Mouse (Mus musculus) intestine, embryonic 14.5 days (tissue): ENCODE data around the gene Zfp57. TPM values are rescaled to one million over a fixed set of nuclear protein-coding genes. Genes with fewer than 3 reads are reported as not detected.
A peak's percentile ranks its signal among the peaks of the same experiment; 100 is the strongest.
"Not testable (repeated sequence)": the region's sequence is repeated elsewhere in the genome, so short reads cannot be mapped to it uniquely, and the experiment has no call there.

Source experiments
- ATAC-seq: fragments of 200-750 bp; cut with Nextera tagmentation; replicated peaks from 2 replicates; pipeline ENCODE4 v1.8.0; 2017; ENCODE audit warnings: low read depth, moderate number of reproducible peaks, moderate TSS enrichment, moderate library complexity; ENCODE audit not compliant: low FRiP score, low TSS enrichment
- DNase-seq: peaks from one replicate; pipeline ENCODE4 v3.0.0-alpha.2; 2018; ENCODE audit warnings: low spot score
- H3K27ac ChIP-seq: fragments of 300-500 bp; sonication (generic); 2 replicates; pipeline ENCODE4 v1.5.1; 2014; ENCODE audit warnings: low read depth, mild to moderate bottlenecking, control low read depth
- H3K27me3 ChIP-seq: fragments of 300-500 bp; sonication (generic); replicated peaks from 2 replicates; pipeline ENCODE4 v1.6.1; 2014; ENCODE audit warnings: low read length, control low read depth; ENCODE audit not compliant: control insufficient read depth, insufficient read depth
- H3K36me3 ChIP-seq: fragments of 300-500 bp; sonication (generic); 2 replicates; pipeline ENCODE4 v1.6.1; 2014; ENCODE audit warnings: low read length, control low read depth; ENCODE audit not compliant: control insufficient read depth, insufficient read depth
- H3K4me1 ChIP-seq: fragments of 300-500 bp; sonication (generic); replicated peaks from 2 replicates; pipeline ENCODE4 v1.6.1; 2014; ENCODE audit warnings: low read length, control low read depth, mixed read lengths; ENCODE audit not compliant: control insufficient read depth, insufficient read depth
- H3K4me2 ChIP-seq: fragments of 300-500 bp; sonication (generic); 2 replicates; pipeline ENCODE4 v1.6.1; 2014; ENCODE audit warnings: low read length
- H3K4me3 ChIP-seq: fragments of 300-500 bp; sonication (generic); 2 replicates; pipeline ENCODE4 v1.5.1; 2014; ENCODE audit warnings: low read depth, low read length, control low read depth, mixed read lengths
- H3K9ac ChIP-seq: fragments of 300-500 bp; sonication (generic); 2 replicates; pipeline ENCODE4 v1.6.1; 2014; ENCODE audit warnings: mild to moderate bottlenecking, low read length
- H3K9me3 ChIP-seq: fragments of 300-500 bp; sonication (generic); 2 replicates; pipeline ENCODE4 v1.6.1; 2016; ENCODE audit warnings: low read length, control low read depth; ENCODE audit not compliant: control insufficient read depth
- WGBS: fragments of 180-500 bp; shearing (Covaris S2); extraction: QIAGEN DNeasy Blood & Tissue Kit; methylation state at CpG from one replicate; pipeline ENCODE4 v1.1.7; 2014; 5-methylcytosine and 5-hydroxymethylcytosine counted together
- polyA plus RNA-seq: library from polyadenylated mRNA; unstranded; fragments of >200 nt; fragmentation: Nextera tagmentation; extraction: Ambion mirVana; gene quantifications from 2 replicates; pipeline ENCODE4 v1.2.1, GENCODE M21; 2014

Gene Zfp57
- polyA plus RNA-seq, 1 experiment from 2014 or later = 78.3 TPM

- not testable (repeated sequence) for ATAC-seq, H3K4me3 ChIP-seq, DNase-seq, H3K4me2 ChIP-seq, H3K4me1 ChIP-seq, H3K27ac ChIP-seq, H3K36me3 ChIP-seq, H3K9ac ChIP-seq, H3K9me3 ChIP-seq
- WGBS = 91% methylated on average over 5 of the region's 6 CpGs
- H3K27me3 ChIP-seq = peaks cover 32% of the 10 kb centered on the region
Measured at GRCm38 (mm10) chr17:36990630-36991029, 10.3 kb upstream of the Zfp57 start.

GRCm38 (mm10) chr17:36992336-36993104 is 8.4 kb upstream of the Zfp57 start:
- DNase-seq (no peak), ATAC-seq (no peak)
- H3K4me2 ChIP-seq = no peak overlapping the region
- H3K36me3 ChIP-seq = no peaks in the 10 kb centered on the region
- no peak overlapping the region for H3K27ac ChIP-seq
- 73% methylated on average over 3 of the region's 3 CpGs for WGBS
- H3K4me3 ChIP-seq = no peak overlapping the region
- peaks cover 28% of the 10 kb centered on the region for H3K27me3 ChIP-seq
- no peaks in the 10 kb centered on the region for H3K9me3 ChIP-seq
- H3K4me1 ChIP-seq = no peaks in the 10 kb centered on the region
- no peak overlapping the region for H3K9ac ChIP-seq

GRCm38 (mm10) chr17:36993770-36994325 is 7.1 kb upstream of the Zfp57 start:
- no peaks in the 10 kb centered on the region for H3K9me3 ChIP-seq
- H3K4me3 ChIP-seq = no peak overlapping the region
- H3K4me2 ChIP-seq = no peak overlapping the region
- no peak overlapping the region for H3K27ac ChIP-seq
- no peaks in the 10 kb centered on the region for H3K36me3 ChIP-seq
- peaks cover 15% of the 10 kb centered on the region for H3K27me3 ChIP-seq
- H3K4me1 ChIP-seq = no peaks in the 10 kb centered on the region
- H3K9ac ChIP-seq = no peak overlapping the region
- ATAC-seq = no peak
- no peak for DNase-seq
- WGBS = 90% methylated on average over 4 of the region's 4 CpGs

GRCm38 (mm10) chr17:36994528-36994927 is 6.4 kb upstream of the Zfp57 start:
- peaks cover 8% of the 10 kb centered on the region for H3K27me3 ChIP-seq
- H3K9me3 ChIP-seq = no peaks in the 10 kb centered on the region
- 78% methylated on average over 2 of the region's 2 CpGs for WGBS
- H3K36me3 ChIP-seq = no peaks in the 10 kb centered on the region
- ATAC-seq = no peak
- H3K4me3 ChIP-seq = no peak overlapping the region
- H3K9ac ChIP-seq = no peak overlapping the region
- no peak overlapping the region for H3K4me2 ChIP-seq
- no peak for DNase-seq
- no peak overlapping the region for H3K27ac ChIP-seq
- H3K4me1 ChIP-seq = no peaks in the 10 kb centered on the region

GRCm38 (mm10) chr17:36995448-36995847 is 5.5 kb upstream of the Zfp57 start:
- Histone ChIP-seq H3K9ac (no peak overlapping the region), H3K4me1 (no peaks in the 10 kb centered on the region), H3K4me2 (no peak overlapping the region), H3K36me3 (no peaks in the 10 kb centered on the region), H3K27ac (no peak overlapping the region), H3K4me3 (no peak overlapping the region), H3K9me3 (no peaks in the 10 kb centered on the region), H3K27me3 (0 out of 2 replicates have a peak, but pooled peaks cover 5% of the 10 kb centered on the region)
- DNase-seq = no peak
- WGBS = 73% methylated on average over 3 of the region's 3 CpGs
- no peak for ATAC-seq

- H3K27me3 ChIP-seq = no peaks in the 10 kb centered on the region
- no peaks in the 10 kb centered on the region for H3K36me3 ChIP-seq
- no peak overlapping the region for H3K27ac ChIP-seq
- H3K4me2 ChIP-seq = no peak overlapping the region
- no peak overlapping the region for H3K4me3 ChIP-seq
- H3K9me3 ChIP-seq = no peaks in the 10 kb centered on the region
- H3K4me1 ChIP-seq = no peaks in the 10 kb centered on the region
- H3K9ac ChIP-seq = no peak overlapping the region
- 25% methylated on average over 7 of the region's 7 CpGs for WGBS
- DNase-seq (peak; percentile 92), ATAC-seq (no peak; the same call in 1 of the 2 replicates)
Measured at GRCm38 (mm10) chr17:36997033-36997735, 3.8 kb upstream of the Zfp57 start.

GRCm38 (mm10) chr17:36998477-36998876 is 2.5 kb upstream of the Zfp57 start:
- H3K27ac ChIP-seq = no peak overlapping the region
- H3K4me1 ChIP-seq = peaks cover 7% of the 10 kb centered on the region
- DNase-seq (no peak), ATAC-seq (no peak)
- no peaks in the 10 kb centered on the region for H3K9me3 ChIP-seq
- H3K4me2 ChIP-seq = no peak overlapping the region
- H3K4me3 ChIP-seq = no peak overlapping the region
- WGBS = 60% methylated on average over 2 of the region's 2 CpGs
- H3K9ac ChIP-seq = no peak overlapping the region
- no peaks in the 10 kb centered on the region for H3K36me3 ChIP-seq
- H3K27me3 ChIP-seq = no peaks in the 10 kb centered on the region

GRCm38 (mm10) chr17:37002364-37003330 is 1.7 kb downstream of the Zfp57 start:
- under 1% methylated on average over 49 of the region's 49 CpGs for WGBS

More at GRCm38 (mm10) chr17:37002364-37003330, 1.7 kb downstream of the Zfp57 start:
- peak overlapping the region; percentile 93 for H3K9ac ChIP-seq
- H3K4me3 ChIP-seq = peak overlapping the region; percentile 67
- peak overlapping the region; percentile 79 for H3K4me2 ChIP-seq
- no peaks in the 10 kb centered on the region for H3K27me3 ChIP-seq
- peak overlapping the region; percentile 92 for H3K27ac ChIP-seq
- DNase-seq = peak; percentile 90
- peaks cover 14% of the 10 kb centered on the region for H3K4me1 ChIP-seq
- H3K9me3 ChIP-seq = no peaks in the 10 kb centered on the region
- peak; percentile 85 for ATAC-seq
- peaks cover 27% of the 10 kb centered on the region for H3K36me3 ChIP-seq
